Mouse (Mus musculus): ENCODE data around the gene Nr5a2. TPM values are rescaled to one million over a fixed set of nuclear protein-coding genes. Genes with fewer than 3 reads are reported as not detected.

The Nr5a2 gene
- total RNA-seq (2021) = 1 to 10 TPM; 6.1 to 7.6 TPM
- long read RNA-seq, experiment 1, partial matches to known transcripts = 1 of 1 reads
- long read RNA-seq, experiment 1, other reads (novel, unspliced or antisense) = 0 of 1 reads
- long read RNA-seq, experiment 2 = 0 reads

GRCm38 (mm10) chr1:136960428-136961012, at the start of gene Nr5a2:
Gene Nr5a2 (minus strand): TSS chr1:136960448.
- DNase-seq = no peak

GRCm38 (mm10) chr1:137008726-137009239, 48.5 kb upstream of the Nr5a2 start:
- no peak for DNase-seq

GRCm38 (mm10) chr1:137003816-137004215, 43.6 kb upstream of the Nr5a2 start:
- no peak for DNase-seq

GRCm38 (mm10) chr1:137003144-137003543, 42.9 kb upstream of the Nr5a2 start:
- no peak for DNase-seq

GRCm38 (mm10) chr1:136991762-136992352, 31.6 kb upstream of the Nr5a2 start:
- no peak for DNase-seq

GRCm38 (mm10) chr1:136980253-136980893, 20.1 kb upstream of the Nr5a2 start:
- DNase-seq = no peak

- no peak for DNase-seq
Measured at GRCm38 (mm10) chr1:136977867-136978266, 17.6 kb upstream of the Nr5a2 start.

GRCm38 (mm10) chr1:136974040-136974439, 13.8 kb upstream of the Nr5a2 start:
- DNase-seq = no peak

- no peak for DNase-seq
Measured at GRCm38 (mm10) chr1:136973016-136973415, 12.8 kb upstream of the Nr5a2 start.

GRCm38 (mm10) chr1:136970995-136971394, 10.7 kb upstream of the Nr5a2 start:
- DNase-seq = no peak

GRCm38 (mm10) chr1:136966728-136967386, 6.6 kb upstream of the Nr5a2 start:
- DNase-seq = no peak

GRCm38 (mm10) chr1:136959491-136959890, 757 bp downstream of the Nr5a2 start:
- DNase-seq = no peak

- no peak for DNase-seq
Measured at GRCm38 (mm10) chr1:136958666-136959065, 1.6 kb downstream of the Nr5a2 start.

- DNase-seq = no peak
Measured at GRCm38 (mm10) chr1:136958185-136958584, 2.1 kb downstream of the Nr5a2 start.

GRCm38 (mm10) chr1:136957696-136958095, 2.6 kb downstream of the Nr5a2 start:
- DNase-seq = no peak

- DNase-seq = no peak
Measured at GRCm38 (mm10) chr1:136954108-136954494, 6.1 kb downstream of the Nr5a2 start.

- DNase-seq = no peak
Measured at GRCm38 (mm10) chr1:136953444-136954107, 6.7 kb downstream of the Nr5a2 start.

- peak; percentile 44 for DNase-seq
Measured at GRCm38 (mm10) chr1:136952609-136953311, 7.5 kb downstream of the Nr5a2 start.

GRCm38 (mm10) chr1:136951946-136952531, 8.2 kb downstream of the Nr5a2 start:
- DNase-seq = no peak

- no peak for DNase-seq
Measured at GRCm38 (mm10) chr1:136951155-136951650, 9.0 kb downstream of the Nr5a2 start.

- DNase-seq = peak; percentile 9
Measured at GRCm38 (mm10) chr1:136949323-136949741, 10.9 kb downstream of the Nr5a2 start.
